Mouse (Mus musculus): ENCODE measurements around the gene Usp11.
A peak's percentile ranks its signal among the peaks of the same experiment; 100 is the strongest.
"Not testable (repeated sequence)": the region's sequence is repeated elsewhere in the genome, so short reads cannot be mapped to it uniquely, and the experiment has no call there.

The Usp11 gene

GRCm38 (mm10) chrX:20703741-20704290 is at the start of gene Usp11:
Usp11 (plus strand) TSS chrX:20703906.
- DNase-seq (ENCODE audit: low read depth) = no peak

- no peak for DNase-seq (ENCODE audit: low read depth)
Measured at GRCm38 (mm10) chrX:20657593-20657992, 46.1 kb upstream of the Usp11 start.

GRCm38 (mm10) chrX:20658026-20658652 is 45.6 kb upstream of the Usp11 start, which contains the start of gene Uba1:
Uba1 (plus strand) TSS chrX:20658326.
- DNase-seq (ENCODE audit: low read depth) = peak; percentile 84

GRCm38 (mm10) chrX:20658891-20659406 is 44.8 kb upstream of the Usp11 start:
- DNase-seq (ENCODE audit: low read depth) = peak; percentile 36

GRCm38 (mm10) chrX:20662317-20662715 is 41.4 kb upstream of the Usp11 start:
- DNase-seq (ENCODE audit: low read depth) = no peak

GRCm38 (mm10) chrX:20662716-20663443 is 40.8 kb upstream of the Usp11 start:
- peak; percentile 89 for DNase-seq (ENCODE audit: low read depth)

- no peak for DNase-seq (ENCODE audit: low read depth)
Measured at GRCm38 (mm10) chrX:20663444-20663790, 40.3 kb upstream of the Usp11 start.

GRCm38 (mm10) chrX:20687519-20688067 is 16.1 kb upstream of the Usp11 start, which contains the start of gene Cdk16:
Cdk16 (plus strand) TSS chrX:20687954.
- peak; percentile 92 for DNase-seq (ENCODE audit: low read depth)

- peak; percentile 87 for DNase-seq (ENCODE audit: low read depth)
Measured at GRCm38 (mm10) chrX:20688068-20688547, 15.6 kb upstream of the Usp11 start.

GRCm38 (mm10) chrX:20688615-20689014 is 15.1 kb upstream of the Usp11 start:
- peak; percentile 65 for DNase-seq (ENCODE audit: low read depth)

GRCm38 (mm10) chrX:20691566-20691965 is 12.1 kb upstream of the Usp11 start:
- no peak for DNase-seq (ENCODE audit: low read depth)

GRCm38 (mm10) chrX:20692616-20693015 is 11.1 kb upstream of the Usp11 start:
- DNase-seq (ENCODE audit: low read depth) = no peak

GRCm38 (mm10) chrX:20695842-20696241 is 7.9 kb upstream of the Usp11 start:
- no peak for DNase-seq (ENCODE audit: low read depth)

- peak; percentile 85 for DNase-seq (ENCODE audit: low read depth)
Measured at GRCm38 (mm10) chrX:20704295-20705082, 783 bp downstream of the Usp11 start.

- DNase-seq (ENCODE audit: low read depth) = no peak
Measured at GRCm38 (mm10) chrX:20705083-20705402, 1.3 kb downstream of the Usp11 start.

- DNase-seq (ENCODE audit: low read depth) = no peak
Measured at GRCm38 (mm10) chrX:20728681-20729080, 25.0 kb downstream of the Usp11 start.

- not testable (repeated sequence) for DNase-seq (ENCODE audit: low read depth)
Measured at GRCm38 (mm10) chrX:20730048-20730447, 26.3 kb downstream of the Usp11 start.

- no peak for DNase-seq (ENCODE audit: low read depth)
Measured at GRCm38 (mm10) chrX:20736479-20736878, 32.8 kb downstream of the Usp11 start.

- no peak for DNase-seq (ENCODE audit: low read depth)
Measured at GRCm38 (mm10) chrX:20748829-20749228, 45.1 kb downstream of the Usp11 start.

GRCm38 (mm10) chrX:20761201-20761600 is 57.5 kb downstream of the Usp11 start:
- DNase-seq (ENCODE audit: low read depth) = no peak

All from naive thymus-derived CD4-positive, alpha-beta T cell, adult 2 months (primary cell).